ENCODE assay signal across 27 mouse cellular contexts in genomic region chr1:24043007-24043406, GRCm38 (mm10). TPM values are rescaled to one million over a fixed set of nuclear protein-coding genes. Genes with fewer than 3 reads are reported as not detected.
DNase-seq lines count a peak whose midpoint lies in the region; ATAC-seq and TF ChIP-seq lines count a peak whose summit lies in the region.
"Had no signal": no experiment of that assay in that cellular context is flagged by ENCODE, and none has a peak within 500 bp of the region (broad histone marks: within the 10 kb centered on the region; RNA-seq: fewer than 3 reads in every experiment).

No protein-coding gene starts in this region.

- H3K27me3 ChIP-seq in neural tube, embryonic 11.5 days (ENCODE audit: control insufficient read depth, insufficient read depth, low read length) = no peaks in the 10 kb centered on the region
- H3K27me3 ChIP-seq in neural tube, embryonic 15.5 days (replicated peaks) = no peaks in the 10 kb centered on the region
- H3K27me3 ChIP-seq: embryonic facial prominence, embryonic 12.5 days; heart, embryonic 12.5 days; hindbrain, embryonic 15.5 days; liver, embryonic 12.5 days had no signal

- H3K36me3 ChIP-seq in neural tube, embryonic 11.5 days (ENCODE audit: control insufficient read depth, insufficient read depth, low read length) = no peaks in the 10 kb centered on the region; the same call in 1 of the 2 replicates
- no peaks in the 10 kb centered on the region; the same call in 1 of the 2 replicates for H3K36me3 ChIP-seq in neural tube, embryonic 15.5 days
- H3K36me3 ChIP-seq: G1E; liver, embryonic 12.5 days had no signal

- H3K9me3 ChIP-seq in neural tube, embryonic 11.5 days (ENCODE audit: control insufficient read depth, low read length) = no peaks in the 10 kb centered on the region
- no peaks in the 10 kb centered on the region for H3K9me3 ChIP-seq in neural tube, embryonic 15.5 days (replicated peaks)
- H3K9me3 ChIP-seq: embryonic facial prominence, embryonic 12.5 days; G1E; heart, embryonic 12.5 days; hindbrain, embryonic 15.5 days; liver, embryonic 12.5 days had no signal

- H3K4me1 ChIP-seq in neural tube, embryonic 11.5 days (ENCODE audit: control insufficient read depth, insufficient read depth, low read length) = no peaks in the 10 kb centered on the region
- no peaks in the 10 kb centered on the region for H3K4me1 ChIP-seq in neural tube, embryonic 15.5 days
- H3K4me1 ChIP-seq: embryonic facial prominence, embryonic 12.5 days; hindbrain, embryonic 15.5 days; liver, embryonic 12.5 days had no signal

- 0 out of 2 replicates have a peak, but pooled peaks have one; percentile 45 for ATAC-seq in neural tube, embryonic 11.5 days (ENCODE audit: insufficient read depth, low FRiP score, low TSS enrichment)
- no peak for ATAC-seq in neural tube, embryonic 15.5 days (ENCODE audit: low FRiP score)
- no peak for ATAC-seq in activated CD4-positive, CD25-positive, alpha-beta regulatory T cell, adult 4 months
- no peak for ATAC-seq in inflammation-experienced regulatory T-cells, adult 6 months
- ATAC-seq: forebrain, embryonic 16.5 days; liver, embryonic 12.5 days; liver, postnatal 0 days had no signal

- H3K27ac ChIP-seq in neural tube, embryonic 11.5 days (ENCODE audit: low read depth, low read length) = no peak overlapping the region
- no peak overlapping the region for H3K27ac ChIP-seq in neural tube, embryonic 15.5 days (replicated peaks)
- H3K27ac ChIP-seq: embryonic facial prominence, embryonic 12.5 days; heart, adult 2 months; hindbrain, embryonic 15.5 days; layer of hippocampus, adult 2 months; left cerebral cortex, adult 2 months; liver, embryonic 12.5 days had no signal

- no peak overlapping the region for H3K9ac ChIP-seq in neural tube, embryonic 11.5 days (ENCODE audit: low read length)
- H3K9ac ChIP-seq in neural tube, embryonic 15.5 days (replicated peaks) = no peak overlapping the region
- H3K9ac ChIP-seq: embryonic facial prominence, embryonic 12.5 days; heart, embryonic 12.5 days; hindbrain, embryonic 15.5 days; liver, embryonic 12.5 days; liver, postnatal 0 days had no signal

- 50% methylated on average over 5 of the region's 5 CpGs for WGBS in neural tube, embryonic 11.5 days
- 42% methylated on average over 5 of the region's 5 CpGs for WGBS in neural tube, embryonic 15.5 days

- no peak for TF ChIP-seq POLR2A in brain, embryonic 14.5 days (IDR thresholded peaks at IDR 0.05; ENCODE audit: borderline replicate concordance, extremely low read depth, insufficient read depth, insufficient read length, poor library complexity, severe bottlenecking)

- TF ChIP-seq CTCF in brain, embryonic 14.5 days (IDR thresholded peaks at IDR 0.05; ENCODE audit: borderline replicate concordance, extremely low read depth, insufficient read depth, insufficient read length) = no peak

- DNase-seq in embryo, embryonic 11 days = peak; percentile 10
- DNase-seq in embryo, embryonic 10 days (ENCODE audit: low spot score) = no peak
- DNase-seq in neural tube, embryonic 11.5 days (ENCODE audit: low spot score) = no peak
- DNase-seq in brain, embryonic 14.5 days (ENCODE audit: low read depth) = peak; percentile 45
- DNase-seq: adrenal gland, postnatal 25 days; cerebellum, adult 18-20 months; cerebellum, postnatal 10 days; heart, adult 2 months; heart, postnatal 4 days; kidney, adult 2 months; kidney, postnatal 36 days; liver, postnatal 0 days; lung, postnatal 36 days; right cerebral cortex, postnatal 4 days; thymus, adult 2 months; thymus, postnatal 36 days had no signal

- H3K4me3 ChIP-seq in neural tube, embryonic 11.5 days (ENCODE audit: low read depth, low read length) = no peak overlapping the region
- H3K4me3 ChIP-seq in neural tube, embryonic 15.5 days (replicated peaks) = no peak overlapping the region
- H3K4me3 ChIP-seq: embryonic facial prominence, embryonic 12.5 days; heart, adult 2 months; heart, embryonic 12.5 days; hindbrain, embryonic 15.5 days; layer of hippocampus, adult 2 months; left cerebral cortex, adult 2 months; liver, embryonic 12.5 days had no signal

- no peak overlapping the region for H3K4me2 ChIP-seq in neural tube, embryonic 11.5 days (ENCODE audit: low read depth)
- H3K4me2 ChIP-seq in neural tube, embryonic 15.5 days = no peak overlapping the region
- H3K4me2 ChIP-seq: embryonic facial prominence, embryonic 12.5 days; heart, embryonic 12.5 days; hindbrain, embryonic 15.5 days; liver, embryonic 12.5 days had no signal

RNA-seq across cellular contexts. Expression of gene Sdhaf4, which starts 37.6 kb away (rescaled TPM):
- polyA plus RNA-seq in neural tube, embryonic 11.5 days (2014; fragmentation: Nextera tagmentation; extraction: Ambion mirVana) = 62.3 and 68.8 TPM in 2 replicates
- 79.2 and 85.2 TPM in 2 replicates for polyA plus RNA-seq in neural tube, embryonic 15.5 days (2015; fragmentation: Nextera tagmentation; extraction: Ambion mirVana)
- polyA plus RNA-seq in brain, embryonic 14.5 days (2012; rRNA removed) = 48.9 and 56.5 TPM in 2 replicates
- polyA plus RNA-seq in activated CD4-positive, CD25-positive, alpha-beta regulatory T cell, adult 4 months (2017; shearing (Covaris generic)) = 10 to 100 TPM; 73.5 to 84.1 TPM
- polyA plus RNA-seq in inflammation-experienced regulatory T-cells, adult 6 months (2017; shearing (Covaris generic)) = 10 to 100 TPM; 83.4 to 98.8 (median 83.7) TPM

RNA-seq across cellular contexts. Expression of gene Fam135a, which starts 57.1 kb away (rescaled TPM):
- polyA plus RNA-seq in neural tube, embryonic 11.5 days (2014; fragmentation: Nextera tagmentation; extraction: Ambion mirVana) = 40.3 and 41.9 TPM in 2 replicates
- 22.9 and 24.1 TPM in 2 replicates for polyA plus RNA-seq in neural tube, embryonic 15.5 days (2015; fragmentation: Nextera tagmentation; extraction: Ambion mirVana)
- polyA plus RNA-seq in brain, embryonic 14.5 days (2012; rRNA removed) = 41.3 and 49.5 TPM in 2 replicates
- 1 to 10 TPM in 1 of 2 experiments, under 1 TPM in 1; 0.18 to 1.6 TPM for polyA plus RNA-seq in activated CD4-positive, CD25-positive, alpha-beta regulatory T cell, adult 4 months (2017; shearing (Covaris generic))
- polyA plus RNA-seq in inflammation-experienced regulatory T-cells, adult 6 months (2017; shearing (Covaris generic)) = 1 to 10 TPM in 1 of 3 experiments, under 1 TPM in 2; 0.13 to 1.6 (median 0.42) TPM
- polyA plus RNA-seq: G1E had no signal

Comparison
In these comparisons a context has a peak if more than half of its experiments do, and no peak if none do; other contexts are left out.
1. DNase-seq: peak in embryo, embryonic 11 days (single experiment) and brain, embryonic 14.5 days (single experiment); none in embryo, embryonic 10 days (single experiment) and neural tube, embryonic 11.5 days (single experiment).